Mouse (Mus musculus) CD8-positive naive resting alpha-beta T cell, adult 2 months (primary cell): ENCODE data around the gene Chat.
A peak's percentile ranks its signal among the peaks of the same experiment; 100 is the strongest.

Source experiments
- DNase-seq, 2 experiments: peaks; one replicate each; pipeline ENCODE4 v3.0.0; 2022; ENCODE audit warnings: low read depth in 2 of 2, low spot score in 2 of 2

Chat gene

DNA sequence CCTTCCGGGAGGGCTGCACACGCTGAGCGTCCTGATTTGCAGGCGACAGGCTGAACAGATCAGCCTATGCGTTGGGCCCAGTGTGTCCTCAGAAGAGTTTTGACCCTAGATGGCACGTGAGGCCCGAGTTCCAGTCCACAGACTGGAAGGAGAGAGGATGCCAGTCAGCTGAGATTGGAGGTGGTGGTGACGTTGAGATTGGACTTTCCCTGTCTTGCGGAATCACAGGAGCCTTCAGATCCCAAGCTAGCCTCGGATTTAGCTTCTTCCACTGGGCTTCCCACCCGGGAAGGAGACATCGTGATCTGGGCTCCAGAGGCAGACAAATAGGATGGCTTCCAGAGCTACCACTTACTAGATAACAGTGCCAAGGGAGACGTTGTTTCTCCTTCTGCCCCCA lies at the start of gene Chat:
Gene Chat (minus strand): TSS at position 101 of the 400 bp plus-strand sequence.
- DNase-seq = no peak

GRCm38 (mm10) chr14:32513336-32514032 lies 47.7 kb upstream of the Chat start, which contains the start of gene Ercc6:
Ercc6 (plus strand) TSS chr14:32513521.
- DNase-seq = peak; percentile 90 to 94

DNA sequence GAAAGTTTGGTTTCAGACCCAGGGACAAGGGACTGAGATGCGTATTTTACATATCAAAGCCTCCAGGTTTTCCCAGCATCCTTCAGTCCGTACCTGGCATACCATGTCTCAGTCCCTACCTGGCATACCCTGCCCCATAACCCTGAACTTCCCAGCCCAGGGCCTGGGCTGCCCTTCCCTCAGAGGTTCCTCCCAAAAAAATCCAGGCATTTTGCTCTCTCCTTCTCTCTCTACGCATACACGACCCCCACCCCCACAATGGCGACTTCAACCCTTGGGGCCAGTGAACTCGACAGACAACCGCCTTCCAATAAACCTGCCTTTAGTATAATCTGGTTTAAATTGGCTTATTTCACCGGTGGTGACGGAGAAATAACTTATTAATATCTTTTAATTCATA lies 47.1 kb upstream of the Chat start:
- no peak for DNase-seq

GRCm38 (mm10) chr14:32509443-32509961 lies 43.7 kb upstream of the Chat start:
- DNase-seq = no peak

DNA sequence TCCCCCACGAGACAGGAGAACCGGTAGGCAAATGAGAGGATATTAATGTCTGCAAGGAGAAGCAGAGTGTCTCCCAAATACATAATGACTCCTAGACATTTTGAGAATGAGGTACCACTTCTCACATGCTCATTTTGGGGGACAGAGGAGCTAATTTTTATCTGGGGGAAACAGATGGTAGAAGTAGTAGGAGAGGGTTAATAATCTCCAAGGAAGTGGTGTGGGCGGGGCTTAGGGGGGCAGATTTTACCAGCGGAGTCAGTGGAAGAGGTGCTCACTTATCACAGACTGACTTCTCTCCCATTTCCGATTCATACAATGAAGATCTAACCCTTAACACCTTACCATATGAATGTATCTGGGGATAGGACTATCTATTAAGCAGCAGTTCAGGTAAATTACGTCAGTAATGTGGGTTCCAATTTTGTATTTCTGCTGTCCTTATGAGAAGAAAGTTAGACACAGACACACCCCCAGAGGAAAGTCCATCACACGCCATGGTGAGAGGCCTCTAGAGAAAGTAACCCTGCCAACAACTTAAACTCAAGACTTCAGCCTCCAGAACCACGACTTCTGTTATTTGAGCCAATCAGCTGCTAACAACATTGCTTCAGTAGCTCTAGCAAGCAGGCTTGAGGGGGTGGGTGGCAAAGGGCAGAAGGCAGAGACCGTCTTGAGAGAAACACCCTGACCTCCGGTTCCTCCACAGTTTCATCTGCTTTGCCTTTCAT lies 42.5 kb upstream of the Chat start:
- no peak for DNase-seq

GRCm38 (mm10) chr14:32507216-32507615 lies 41.4 kb upstream of the Chat start:
- DNase-seq = no peak

DNA sequence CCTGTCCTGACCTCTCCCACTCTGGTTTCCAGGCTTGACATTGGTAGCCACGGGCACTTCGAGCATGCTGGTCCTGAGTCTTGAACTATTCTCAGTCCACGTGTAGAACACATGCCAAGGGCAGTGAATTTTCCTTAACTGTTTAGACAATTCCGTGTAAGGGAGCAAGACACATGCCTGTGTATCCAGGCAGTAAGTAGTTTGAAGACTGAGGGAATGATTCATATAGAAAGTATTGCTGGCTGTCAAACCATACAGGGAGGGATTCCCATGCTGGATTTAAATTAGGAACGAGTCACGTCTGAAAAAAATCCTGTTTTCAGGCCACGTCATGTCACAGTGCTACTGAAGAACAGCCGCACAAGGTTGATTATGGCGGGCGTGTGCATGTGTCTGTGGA lies 40.5 kb upstream of the Chat start:
- no peak for DNase-seq

- DNase-seq = no peak
Measured at GRCm38 (mm10) chr14:32503897-32504296, 38.1 kb upstream of the Chat start.

GRCm38 (mm10) chr14:32502764-32503688 lies 37.2 kb upstream of the Chat start:
- DNase-seq = no peak

DNA sequence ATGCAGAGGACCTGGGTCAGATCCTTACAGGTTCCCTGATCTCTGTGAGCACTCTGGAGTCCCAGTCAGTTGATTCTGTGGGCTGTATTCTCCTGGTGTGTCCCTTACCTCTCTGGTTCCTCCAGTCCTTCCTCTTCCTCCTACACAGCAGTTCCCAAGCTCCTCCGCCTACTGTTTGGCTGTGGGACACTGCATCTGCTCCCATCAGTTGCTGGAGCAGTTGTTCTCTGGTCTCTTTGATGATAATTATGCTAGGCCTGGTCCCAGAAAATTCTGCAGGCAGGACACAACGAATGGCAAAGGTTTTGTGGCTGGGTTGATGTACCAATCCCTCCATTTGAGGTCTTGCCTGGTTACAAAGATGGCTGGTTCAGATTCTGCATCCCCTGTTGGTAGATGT lies 35.5 kb upstream of the Chat start:
- DNase-seq = no peak

DNA sequence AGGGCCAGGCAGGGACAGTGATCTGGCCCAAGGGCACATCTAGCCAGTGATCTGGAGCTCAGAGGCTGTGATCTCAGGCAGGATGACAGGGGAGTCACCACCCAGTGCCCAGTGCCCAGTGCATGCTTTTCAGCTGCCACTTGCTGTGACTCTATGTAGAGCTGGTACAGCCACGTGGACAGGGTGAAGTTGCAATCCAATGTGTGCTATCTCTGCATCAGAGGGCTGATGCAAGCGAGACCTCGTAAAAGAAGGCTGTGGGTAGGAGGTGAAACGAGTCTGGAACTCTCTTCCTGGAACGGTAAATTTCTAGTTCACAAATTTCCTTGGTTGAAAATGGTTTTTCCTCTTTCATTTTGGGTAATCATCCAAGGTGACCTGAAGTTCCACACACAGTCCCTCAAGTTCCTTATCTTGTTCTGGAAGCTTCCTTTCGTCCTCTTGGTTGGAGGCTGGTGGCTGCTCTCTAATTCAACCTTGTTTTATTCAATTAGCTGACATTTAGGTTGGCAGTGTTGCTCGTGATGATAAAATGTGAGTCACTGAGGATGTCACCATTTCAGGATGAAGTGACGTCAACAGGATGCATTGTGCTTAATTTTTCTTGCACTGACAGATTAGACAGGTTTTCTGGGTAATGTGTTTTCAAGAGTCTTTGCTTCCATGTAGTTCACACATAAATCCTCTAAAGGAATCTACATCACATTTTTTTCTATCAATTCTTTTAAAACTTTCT lies 30.5 kb upstream of the Chat start:
- DNase-seq = no peak

DNA sequence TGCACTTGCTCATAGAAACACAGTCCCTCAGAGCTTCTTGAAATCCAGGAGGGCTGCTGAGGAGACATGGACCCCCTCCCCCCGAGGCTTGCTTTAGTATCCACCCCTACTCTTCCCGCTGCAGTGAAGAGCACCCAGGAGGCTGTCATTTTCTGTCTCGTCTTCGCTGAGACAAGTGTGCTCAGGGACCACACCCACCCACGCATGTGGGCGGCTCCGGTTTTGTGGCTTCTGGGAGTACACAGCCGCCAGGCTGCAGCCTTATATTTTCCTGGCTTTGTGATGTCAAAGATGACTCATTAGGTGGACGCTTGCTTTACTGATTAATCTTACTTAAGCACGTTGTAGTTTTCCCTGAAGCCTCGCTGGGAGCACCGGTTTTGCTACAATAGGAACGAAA lies 26.7 kb upstream of the Chat start:
- DNase-seq = no peak

GRCm38 (mm10) chr14:32482061-32482460 lies 16.3 kb upstream of the Chat start:
- peak in 1 of 2 experiments; percentile 4 for DNase-seq

DNA sequence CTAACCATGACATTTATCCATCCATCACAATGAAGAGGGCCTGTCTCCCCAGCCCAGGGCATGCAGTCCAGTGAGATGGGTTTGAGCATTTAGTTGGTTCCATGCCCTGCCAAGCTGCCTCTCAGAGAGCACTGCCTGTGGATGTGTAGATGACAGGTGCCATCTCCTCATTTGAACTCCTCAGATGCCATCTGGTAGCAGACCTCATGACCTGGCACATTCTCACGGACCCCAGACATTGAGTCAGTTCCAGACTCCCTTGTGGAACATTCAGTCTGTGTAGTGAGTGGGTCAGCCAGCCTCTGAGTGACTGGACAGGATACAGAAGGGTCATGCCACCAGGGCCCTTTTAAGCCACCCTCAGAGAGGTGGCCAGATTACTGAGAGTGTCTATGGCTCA lies 11.8 kb upstream of the Chat start:
- DNase-seq = no peak

GRCm38 (mm10) chr14:32476559-32476958 lies 10.8 kb upstream of the Chat start:
- DNase-seq = no peak

- no peak for DNase-seq
Measured at GRCm38 (mm10) chr14:32472996-32473395, 7.2 kb upstream of the Chat start.

DNA sequence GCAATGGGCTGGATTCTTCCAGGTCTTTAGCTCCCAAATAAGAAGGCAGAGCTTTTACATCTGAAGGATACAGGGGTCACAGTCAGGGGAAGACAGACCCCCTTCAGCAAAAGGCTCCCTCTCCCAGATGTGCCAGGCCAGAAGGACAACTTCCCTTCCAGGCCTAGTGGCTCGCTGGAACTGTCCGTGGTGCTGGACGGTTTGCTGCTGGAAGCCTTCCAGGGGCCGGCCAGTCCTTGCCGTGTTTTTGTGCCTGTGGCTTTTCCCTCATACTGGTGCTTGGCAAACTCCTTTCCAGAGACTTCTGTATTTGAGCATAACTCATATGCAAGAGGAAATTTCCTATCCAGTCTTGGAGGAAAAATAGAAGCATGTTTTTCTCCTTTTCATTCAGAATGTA lies 1.8 kb upstream of the Chat start:
- no peak for DNase-seq

- no peak for DNase-seq
Measured at GRCm38 (mm10) chr14:32465506-32465870, 301 bp downstream of the Chat start.

- DNase-seq = no peak
Measured at GRCm38 (mm10) chr14:32464601-32465505, 936 bp downstream of the Chat start, which contains the start of gene Slc18a3. Slc18a3 (minus strand) TSS chr14:32464850.
